Mouse (Mus musculus) left cerebral cortex, adult 2 months (tissue): ENCODE measurements around the gene Cacna2d4. TPM values are rescaled to one million over a fixed set of nuclear protein-coding genes. Genes with fewer than 3 reads are reported as not detected.
"Not testable (repeated sequence)": the region's sequence is repeated elsewhere in the genome, so short reads cannot be mapped to it uniquely, and the experiment has no call there.

ENCODE experiments used
- DNase-seq, 2 experiments: peaks; one replicate each; pipeline ENCODE4 v3.0.0; 2021 to 2022; ENCODE audit warnings: low spot score in 2 of 2, mixed read lengths in 1 of 2; ENCODE audit errors: extremely low spot score in 1 of 2
- H3K27ac ChIP-seq: fragments of 200-600 bp; 2 replicates; pipeline ENCODE4 v1.8.1; 2022
- H3K4me3 ChIP-seq: fragments of 200-600 bp; 2 replicates; pipeline ENCODE4 v1.8.1; 2022
- CTCF ChIP-seq: fragments of 200-600 bp; IDR thresholded peaks from 2 replicates; pipeline ENCODE4 v1.8.1; 2022; ENCODE audit warnings: antibody characterized with exemption, mild to moderate bottlenecking, moderate library complexity
- intact Hi-C: fragments of 180-260 bp; cut with DNase I; formaldehyde crosslinking; loops from one replicate; pipeline ENCODE4 v1.15.1; 2025
- total RNA-seq, 2 experiments: library from RNA; stranded (reverse); gene quantifications; 2 replicates each; pipeline ENCODE4 v1.2.3; 2021

The Cacna2d4 gene
- total RNA-seq, 2 experiments from 2014 or later = 1.7 to 1.9 TPM

DNA sequence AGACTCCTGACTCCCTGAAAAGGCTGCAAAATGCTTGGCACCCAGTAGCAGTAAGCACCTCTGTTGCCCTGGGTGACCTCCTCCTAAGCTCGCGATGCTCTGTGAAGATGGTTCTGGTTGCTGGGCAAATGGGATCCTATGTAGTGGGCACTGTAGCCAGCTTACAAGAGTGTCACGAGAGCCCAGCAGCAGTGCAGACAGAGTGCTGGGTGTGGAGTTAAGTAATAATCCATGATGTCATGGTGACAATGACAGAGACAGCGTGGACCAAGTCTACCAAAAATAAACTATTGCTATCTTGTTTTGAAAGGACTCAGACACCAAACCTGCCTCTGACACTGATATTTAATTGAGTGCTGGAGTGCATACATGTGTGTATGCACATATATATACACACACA, 34.8 kb upstream of the Cacna2d4 start:
- no peak for DNase-seq
- no peak overlapping the region for H3K27ac ChIP-seq
- TF ChIP-seq CTCF = no peak
- intact Hi-C loops = no loop called here
- H3K4me3 ChIP-seq = no peak overlapping the region

- intact Hi-C loops = no loop called here
- no peak for DNase-seq
- H3K4me3 ChIP-seq = no peak overlapping the region
- TF ChIP-seq CTCF = no peak
- no peak overlapping the region for H3K27ac ChIP-seq
Observed at GRCm38 (mm10) chr6:119204286-119204685, 32.0 kb upstream of the Cacna2d4 start.

GRCm38 (mm10) chr6:119204915-119205314, 31.4 kb upstream of the Cacna2d4 start:
- intact Hi-C loops = no loop called here
- H3K4me3 ChIP-seq = no peak overlapping the region
- no peak overlapping the region for H3K27ac ChIP-seq
- no peak for TF ChIP-seq CTCF
- DNase-seq = no peak

DNA sequence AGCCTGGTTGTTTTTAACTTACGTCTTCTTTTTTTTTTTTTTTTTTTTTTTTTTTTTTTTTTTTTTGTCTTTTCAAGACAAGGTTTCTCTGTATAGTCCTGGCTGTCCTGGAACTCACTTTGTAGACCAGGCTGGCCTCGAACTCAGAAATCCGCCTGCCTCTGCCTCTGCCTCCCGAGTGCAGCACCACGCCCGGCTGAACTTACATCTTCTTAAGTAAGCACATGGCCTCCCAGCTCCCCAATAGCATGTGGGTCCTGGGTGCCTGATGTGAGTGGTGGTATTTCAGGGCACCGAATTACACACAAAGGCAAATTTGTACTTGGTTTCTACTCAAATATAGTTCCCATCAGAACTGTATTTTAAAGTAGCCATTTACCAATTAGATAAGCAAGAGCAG, 30.3 kb upstream of the Cacna2d4 start:
- H3K4me3 ChIP-seq, intact Hi-C loops, H3K27ac ChIP-seq, DNase-seq: not testable (repeated sequence)

GRCm38 (mm10) chr6:119213375-119213774, 23.0 kb upstream of the Cacna2d4 start:
- TF ChIP-seq CTCF = no peak
- intact Hi-C loops = no loop called here
- peak overlapping the region; percentile 57; the same call in 1 of the 2 replicates for H3K27ac ChIP-seq
- no peak overlapping the region for H3K4me3 ChIP-seq
- DNase-seq = peak in 1 of 2 experiments; percentile 6

DNA sequence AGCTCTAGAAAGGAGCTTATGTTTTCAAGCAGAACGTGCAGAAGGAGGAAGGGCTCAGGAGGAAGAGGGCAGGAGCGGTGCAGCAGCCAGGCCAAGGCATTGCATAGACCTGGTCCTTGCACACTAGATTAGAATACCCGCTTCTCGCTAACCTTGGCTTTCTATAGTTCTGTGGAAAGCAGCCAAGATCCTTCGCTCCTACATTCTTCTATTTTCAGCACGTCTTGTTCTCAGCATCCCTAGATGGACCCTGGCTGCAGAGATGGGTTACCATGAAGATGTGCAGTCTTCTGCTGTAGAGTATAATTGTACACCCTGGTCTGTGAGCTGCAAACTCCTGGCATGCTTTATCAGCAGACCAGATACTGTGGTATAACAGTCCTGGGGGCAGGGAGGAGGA, 22.1 kb upstream of the Cacna2d4 start:
- intact Hi-C loops = no loop called here
- peak in 1 of 2 experiments; percentile 10 for DNase-seq
- Histone ChIP-seq H3K27ac (peak overlapping the region; percentile 57; the same call in 1 of the 2 replicates), H3K4me3 (no peak overlapping the region)
- no peak for TF ChIP-seq CTCF

GRCm38 (mm10) chr6:119215040-119215613, 21.2 kb upstream of the Cacna2d4 start:
- TF ChIP-seq CTCF = no peak
- intact Hi-C loops = no loop called here
- no peak overlapping the region for H3K4me3 ChIP-seq
- peak overlapping the region; percentile 32; the same call in 1 of the 2 replicates for H3K27ac ChIP-seq
- DNase-seq = no peak

GRCm38 (mm10) chr6:119217661-119218060, 18.7 kb upstream of the Cacna2d4 start:
- no peak for TF ChIP-seq CTCF
- intact Hi-C loops = no loop called here
- Histone ChIP-seq H3K4me3 (no peak overlapping the region), H3K27ac (no peak overlapping the region)
- no peak for DNase-seq

DNA sequence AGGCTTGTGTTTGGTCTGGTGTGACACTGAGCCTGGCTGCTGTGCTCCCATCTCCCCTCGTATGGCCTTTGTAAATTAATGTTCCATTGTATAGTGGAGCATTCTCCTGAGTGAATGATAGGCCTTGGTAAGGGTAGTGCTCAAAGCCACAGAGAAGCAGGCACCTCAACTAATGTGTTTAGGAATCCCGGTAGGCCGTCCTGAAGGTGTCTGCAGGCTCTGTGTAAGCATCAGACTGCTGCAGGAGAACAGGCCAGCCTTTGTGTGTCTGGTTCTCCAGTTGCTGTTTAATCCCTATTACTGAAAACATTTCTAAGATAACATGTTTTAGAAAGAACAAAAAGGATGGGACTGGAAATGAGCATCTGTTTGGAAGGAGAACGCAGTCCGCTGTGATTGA, 17.7 kb upstream of the Cacna2d4 start:
- no peak overlapping the region for H3K27ac ChIP-seq
- intact Hi-C loops = no loop called here
- no peak for DNase-seq
- TF ChIP-seq CTCF = no peak
- H3K4me3 ChIP-seq = no peak overlapping the region

- Histone ChIP-seq H3K4me3 (no peak overlapping the region), H3K27ac (peak overlapping the region; percentile 37; the same call in 1 of the 2 replicates)
- intact Hi-C loops = no loop called here
- peak in 1 of 2 experiments; percentile 16 for DNase-seq
- TF ChIP-seq CTCF = no peak
Observed at GRCm38 (mm10) chr6:119219237-119219870, 17.0 kb upstream of the Cacna2d4 start.

DNA sequence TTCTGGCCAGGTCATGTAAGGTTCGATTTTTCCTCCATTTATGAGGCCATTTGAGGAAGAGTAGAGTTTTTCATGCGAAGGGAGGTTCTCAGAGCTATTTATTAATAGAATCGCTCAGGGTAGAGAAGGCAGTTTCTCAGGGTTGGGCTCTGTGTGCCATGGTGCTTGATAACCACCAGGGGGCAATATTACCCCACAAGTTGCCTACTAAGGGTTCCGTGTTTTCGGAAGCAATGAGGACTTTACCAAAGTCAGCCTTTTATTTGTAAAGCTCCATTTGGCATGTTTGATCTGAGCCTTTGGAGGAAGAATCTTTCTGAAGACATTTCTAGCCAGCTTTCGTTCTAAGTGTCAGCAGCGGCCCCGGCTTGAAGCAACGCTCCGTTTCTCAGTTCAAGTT, 16.0 kb upstream of the Cacna2d4 start:
- no peak overlapping the region for H3K27ac ChIP-seq
- peak; percentile 57 to 69 for DNase-seq
- intact Hi-C loops = loop anchor here (1.0 kb wide), 3 partner anchors 60 to 210 kb away; no protein-coding TSS in a partner anchor

GRCm38 (mm10) chr6:119224451-119225195, 11.7 kb upstream of the Cacna2d4 start:
- DNase-seq = peak in 1 of 2 experiments; percentile 19
- no peak for TF ChIP-seq CTCF
- intact Hi-C loops = no loop called here
- Histone ChIP-seq H3K4me3 (no peak overlapping the region), H3K27ac (no peak overlapping the region)

More for the DNA sequence above, 16.0 kb upstream of the Cacna2d4 start:
- TF ChIP-seq CTCF = peak; percentile 97
- H3K4me3 ChIP-seq = no peak overlapping the region
